Mouse (Mus musculus): Measurements from ENCODE around the gene Atp6v0d1. TPM values are rescaled to one million over a fixed set of nuclear protein-coding genes. Genes with fewer than 3 reads are reported as not detected.

Atp6v0d1 gene
- 62.4 and 63.7 TPM in 2 replicates for polyA plus RNA-seq (2015; fragmentation: Nextera tagmentation; extraction: Ambion mirVana)

GRCm38 (mm10) chr8:105565952-105566702 lies at the start of gene Atp6v0d1:
Atp6v0d1 (minus strand) TSS chr8:105566047.
- WGBS, result 1% methylated on average over 51 of the region's 53 CpGs
- Histone ChIP-seq H3K4me3 (ENCODE audit: low read length) (peak within 1 kb of the TSS; percentile 76), H3K9me3 (replicated peaks; ENCODE audit: control insufficient read depth, low read length) (no peaks in the 10 kb centered on the region), H3K36me3 (ENCODE audit: control insufficient read depth, insufficient read depth) (peaks cover 3% of the 10 kb centered on the region), H3K9ac (ENCODE audit: low read length) (peak within 1 kb of the TSS; percentile 80), H3K4me1 (ENCODE audit: control insufficient read depth, insufficient read depth, low read length) (peaks cover 19% of the 10 kb centered on the region), H3K4me2 (ENCODE audit: low read depth, low read length) (peak within 1 kb of the TSS; percentile 95), H3K27me3 (ENCODE audit: control insufficient read depth, insufficient read depth, low read length) (no peaks in the 10 kb centered on the region), H3K27ac (ENCODE audit: low read length) (peak within 1 kb of the TSS; percentile 70)
- peak; percentile 98 for ATAC-seq (replicated peaks; ENCODE audit: extremely low read depth, insufficient read depth, low FRiP score)

GRCm38 (mm10) chr8:105613830-105614511 lies 48.1 kb upstream of the Atp6v0d1 start:
- peak overlapping the region; percentile 67 for H3K4me3 ChIP-seq (ENCODE audit: low read length)
- H3K27me3 ChIP-seq (ENCODE audit: control insufficient read depth, insufficient read depth, low read length), result no peaks in the 10 kb centered on the region
- no peaks in the 10 kb centered on the region for H3K9me3 ChIP-seq (replicated peaks; ENCODE audit: control insufficient read depth, low read length)
- peaks cover 37% of the 10 kb centered on the region for H3K36me3 ChIP-seq (ENCODE audit: control insufficient read depth, insufficient read depth)
- ATAC-seq (replicated peaks; ENCODE audit: extremely low read depth, insufficient read depth, low FRiP score), result peak; percentile 81
- 4% methylated on average over 46 of the region's 50 CpGs for WGBS
- H3K27ac ChIP-seq (ENCODE audit: low read length), result no peak overlapping the region
- peak overlapping the region; percentile 74 for H3K9ac ChIP-seq (ENCODE audit: low read length)
- H3K4me2 ChIP-seq (ENCODE audit: low read depth, low read length), result peak overlapping the region; percentile 97
- peaks cover 20% of the 10 kb centered on the region for H3K4me1 ChIP-seq (ENCODE audit: control insufficient read depth, insufficient read depth, low read length)

GRCm38 (mm10) chr8:105613037-105613436 lies 47.2 kb upstream of the Atp6v0d1 start:
- Histone ChIP-seq H3K27ac (ENCODE audit: low read length) (no peak overlapping the region), H3K27me3 (ENCODE audit: control insufficient read depth, insufficient read depth, low read length) (no peaks in the 10 kb centered on the region), H3K36me3 (ENCODE audit: control insufficient read depth, insufficient read depth) (peaks cover 27% of the 10 kb centered on the region), H3K4me3 (ENCODE audit: low read length) (peak overlapping the region; percentile 67), H3K4me2 (ENCODE audit: low read depth, low read length) (peak overlapping the region; percentile 97), H3K9me3 (replicated peaks; ENCODE audit: control insufficient read depth, low read length) (no peaks in the 10 kb centered on the region), H3K9ac (ENCODE audit: low read length) (peak overlapping the region; percentile 65), H3K4me1 (ENCODE audit: control insufficient read depth, insufficient read depth, low read length) (peaks cover 26% of the 10 kb centered on the region)
- 6% methylated on average over 20 of the region's 20 CpGs for WGBS
- ATAC-seq (replicated peaks; ENCODE audit: extremely low read depth, insufficient read depth, low FRiP score), result 0 out of 2 replicates have a peak, but pooled peaks have one; percentile 15

- no peaks in the 10 kb centered on the region for H3K9me3 ChIP-seq (replicated peaks; ENCODE audit: control insufficient read depth, low read length)
- H3K4me2 ChIP-seq (ENCODE audit: low read depth, low read length), result no peak overlapping the region
- H3K9ac ChIP-seq (ENCODE audit: low read length), result no peak overlapping the region
- no peaks in the 10 kb centered on the region for H3K27me3 ChIP-seq (ENCODE audit: control insufficient read depth, insufficient read depth, low read length)
- no peak overlapping the region for H3K4me3 ChIP-seq (ENCODE audit: low read length)
- WGBS, result 86% methylated on average over 9 of the region's 9 CpGs
- peaks cover 34% of the 10 kb centered on the region for H3K4me1 ChIP-seq (ENCODE audit: control insufficient read depth, insufficient read depth, low read length)
- no peak for ATAC-seq (replicated peaks; ENCODE audit: extremely low read depth, insufficient read depth, low FRiP score)
- H3K36me3 ChIP-seq (ENCODE audit: control insufficient read depth, insufficient read depth), result peaks cover 17% of the 10 kb centered on the region
- no peak overlapping the region for H3K27ac ChIP-seq (ENCODE audit: low read length)
These were observed 46.0 kb upstream of the Atp6v0d1 start for GRCm38 (mm10) chr8:105611836-105612235.

- no peaks in the 10 kb centered on the region for H3K27me3 ChIP-seq (ENCODE audit: control insufficient read depth, insufficient read depth, low read length)
- H3K9me3 ChIP-seq (replicated peaks; ENCODE audit: control insufficient read depth, low read length), result no peaks in the 10 kb centered on the region
- no peaks in the 10 kb centered on the region for H3K36me3 ChIP-seq (ENCODE audit: control insufficient read depth, insufficient read depth)
- no peak overlapping the region for H3K4me2 ChIP-seq (ENCODE audit: low read depth, low read length)
- no peak overlapping the region for H3K9ac ChIP-seq (ENCODE audit: low read length)
- WGBS, result 48% methylated on average over 4 of the region's 4 CpGs
- ATAC-seq (replicated peaks; ENCODE audit: extremely low read depth, insufficient read depth, low FRiP score), result no peak
- H3K27ac ChIP-seq (ENCODE audit: low read length), result no peak overlapping the region
- no peak overlapping the region for H3K4me3 ChIP-seq (ENCODE audit: low read length)
- peaks cover 38% of the 10 kb centered on the region for H3K4me1 ChIP-seq (ENCODE audit: control insufficient read depth, insufficient read depth, low read length)
These were observed 43.9 kb upstream of the Atp6v0d1 start for GRCm38 (mm10) chr8:105609771-105610170.

GRCm38 (mm10) chr8:105609355-105609754 lies 43.5 kb upstream of the Atp6v0d1 start:
- no peak for ATAC-seq (replicated peaks; ENCODE audit: extremely low read depth, insufficient read depth, low FRiP score)
- Histone ChIP-seq H3K9ac (ENCODE audit: low read length) (no peak overlapping the region), H3K4me3 (ENCODE audit: low read length) (no peak overlapping the region), H3K4me1 (ENCODE audit: control insufficient read depth, insufficient read depth, low read length) (peaks cover 40% of the 10 kb centered on the region), H3K27ac (ENCODE audit: low read length) (peak overlapping the region; percentile 34; the same call in 1 of the 2 replicates), H3K27me3 (ENCODE audit: control insufficient read depth, insufficient read depth, low read length) (no peaks in the 10 kb centered on the region), H3K4me2 (ENCODE audit: low read depth, low read length) (no peak overlapping the region), H3K36me3 (ENCODE audit: control insufficient read depth, insufficient read depth) (no peaks in the 10 kb centered on the region), H3K9me3 (replicated peaks; ENCODE audit: control insufficient read depth, low read length) (no peaks in the 10 kb centered on the region)
- WGBS, result 55% methylated on average over 2 of the region's 2 CpGs

GRCm38 (mm10) chr8:105607684-105608083 lies 41.8 kb upstream of the Atp6v0d1 start:
- Histone ChIP-seq H3K27me3 (ENCODE audit: control insufficient read depth, insufficient read depth, low read length) (no peaks in the 10 kb centered on the region), H3K9me3 (replicated peaks; ENCODE audit: control insufficient read depth, low read length) (no peaks in the 10 kb centered on the region), H3K9ac (ENCODE audit: low read length) (no peak overlapping the region), H3K36me3 (ENCODE audit: control insufficient read depth, insufficient read depth) (no peaks in the 10 kb centered on the region), H3K4me3 (ENCODE audit: low read length) (no peak overlapping the region), H3K27ac (ENCODE audit: low read length) (no peak overlapping the region), H3K4me1 (ENCODE audit: control insufficient read depth, insufficient read depth, low read length) (peaks cover 28% of the 10 kb centered on the region), H3K4me2 (ENCODE audit: low read depth, low read length) (no peak overlapping the region)
- WGBS, result 28% methylated on average over 4 of the region's 4 CpGs
- no peak for ATAC-seq (replicated peaks; ENCODE audit: extremely low read depth, insufficient read depth, low FRiP score)

- ATAC-seq (replicated peaks; ENCODE audit: extremely low read depth, insufficient read depth, low FRiP score), result no peak
- no peaks in the 10 kb centered on the region for H3K36me3 ChIP-seq (ENCODE audit: control insufficient read depth, insufficient read depth)
- H3K9me3 ChIP-seq (replicated peaks; ENCODE audit: control insufficient read depth, low read length), result no peaks in the 10 kb centered on the region
- WGBS, result 6% methylated on average over 10 of the region's 10 CpGs
- peak overlapping the region; percentile 90 for H3K4me2 ChIP-seq (ENCODE audit: low read depth, low read length)
- peak overlapping the region; percentile 94 for H3K27ac ChIP-seq (ENCODE audit: low read length)
- peaks cover 27% of the 10 kb centered on the region for H3K4me1 ChIP-seq (ENCODE audit: control insufficient read depth, insufficient read depth, low read length)
- H3K9ac ChIP-seq (ENCODE audit: low read length), result peak overlapping the region; percentile 97
- H3K4me3 ChIP-seq (ENCODE audit: low read length), result peak overlapping the region; percentile 94
- no peaks in the 10 kb centered on the region for H3K27me3 ChIP-seq (ENCODE audit: control insufficient read depth, insufficient read depth, low read length)
These were observed 41.2 kb upstream of the Atp6v0d1 start for GRCm38 (mm10) chr8:105607062-105607461.

Measured in heart, embryonic 16.5 days (tissue).